Mouse (Mus musculus): ENCODE results near the gene Fbxl20.

Fbxl20 gene

GRCm38 (mm10) chr11:98047745-98048144 is 102.5 kb downstream of the Fbxl20 start:
- DNase-seq = peak; percentile 92

- peak; percentile 43 for DNase-seq
These were observed 103.7 kb downstream of the Fbxl20 start for GRCm38 (mm10) chr11:98046466-98046865.

- peak; percentile 39 for DNase-seq
These were observed 104.6 kb downstream of the Fbxl20 start for GRCm38 (mm10) chr11:98045596-98045995.

GRCm38 (mm10) chr11:98044074-98044473 is 106.1 kb downstream of the Fbxl20 start:
- DNase-seq = peak; percentile 44

- DNase-seq = peak; percentile 23
These were observed 107.5 kb downstream of the Fbxl20 start for GRCm38 (mm10) chr11:98042741-98043140.

GRCm38 (mm10) chr11:98040975-98041374 is 109.2 kb downstream of the Fbxl20 start:
- no peak for DNase-seq

GRCm38 (mm10) chr11:98037871-98038270 is 112.3 kb downstream of the Fbxl20 start:
- no peak for DNase-seq

GRCm38 (mm10) chr11:98035977-98036377 is 114.2 kb downstream of the Fbxl20 start:
- DNase-seq = peak; percentile 80

- no peak for DNase-seq
These were observed 115.4 kb downstream of the Fbxl20 start for GRCm38 (mm10) chr11:98034840-98035239.

- no peak for DNase-seq
These were observed 116.1 kb downstream of the Fbxl20 start for GRCm38 (mm10) chr11:98034061-98034460.

Data from cerebellum, adult 11-12 months (tissue).